Mouse (Mus musculus): ENCODE data around the gene Glyctk.

DNA sequence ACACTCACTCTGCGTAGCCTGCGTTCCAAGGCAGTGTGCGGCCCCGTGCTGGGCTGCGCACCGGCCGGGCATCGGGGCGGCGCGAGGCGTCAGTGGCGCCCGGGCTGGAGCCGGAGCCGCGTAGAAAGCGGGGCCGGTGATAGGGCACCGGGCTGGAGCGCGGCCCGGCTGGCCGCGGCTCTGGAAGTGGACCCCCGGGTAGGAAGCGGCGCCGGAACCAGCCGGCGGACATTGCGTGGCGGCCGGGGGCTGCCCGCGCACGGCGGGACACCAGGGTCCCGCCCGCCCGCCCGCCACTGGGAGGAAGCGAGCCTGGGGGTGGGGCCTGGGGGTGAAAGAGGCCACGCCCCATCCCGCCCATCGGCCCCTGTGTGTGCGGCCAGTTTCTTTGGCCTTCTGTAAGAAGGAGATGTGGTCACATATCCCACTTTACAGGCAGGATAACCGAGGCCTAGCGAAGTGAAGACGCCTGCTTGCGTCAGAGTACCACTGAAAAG lies 41.1 kb upstream of the Glyctk start:
- no peak for TF ChIP-seq GATA1 (IDR thresholded peaks at IDR 0.05; ENCODE audit: borderline replicate concordance, low read length)
- TF ChIP-seq FLI1 (IDR thresholded peaks at IDR 0.05; ENCODE audit: low read length), result no peak
